Mouse (Mus musculus) myocyte (in vitro differentiated cells): Measurements from ENCODE around the gene Eomes. TPM values are rescaled to one million over a fixed set of nuclear protein-coding genes. Genes with fewer than 3 reads are reported as not detected.

Source experiments
- H3K27me3 ChIP-seq: one replicate; pipeline ENCODE4 v1.6.1; 2011; ENCODE audit not compliant: control insufficient read depth, insufficient read depth, insufficient read length
- H3K36me3 ChIP-seq: one replicate; pipeline ENCODE4 v1.6.1; 2011; ENCODE audit not compliant: control insufficient read depth, insufficient read depth
- H3K4me2 ChIP-seq: one replicate; pipeline ENCODE4 v1.6.1; 2011; ENCODE audit warnings: low read depth, control low read depth
- H3K4me3 ChIP-seq: one replicate; pipeline ENCODE4 v1.5.1; 2011; ENCODE audit warnings: mild to moderate bottlenecking, control low read depth, moderate library complexity
- H3K79me2 ChIP-seq: one replicate; pipeline ENCODE4 v1.6.1; 2011; ENCODE audit not compliant: control insufficient read depth, insufficient read depth
- H3ac ChIP-seq: one replicate; pipeline ENCODE4 v1.6.1; 2011; ENCODE audit not compliant: control insufficient read depth, insufficient read length
- CEBPB ChIP-seq: IDR thresholded peaks from 2 replicates; pipeline ENCODE4 v1.6.1; 2011; ENCODE audit warnings: mild to moderate bottlenecking, moderate library complexity; ENCODE audit not compliant: poor library complexity, insufficient read depth, severe bottlenecking
- E2F4 ChIP-seq: IDR thresholded peaks from one replicate; pipeline ENCODE4 v1.6.1; 2011; ENCODE audit warnings: mild to moderate bottlenecking, control low read depth, moderate library complexity; ENCODE audit not compliant: insufficient read depth
- MAX ChIP-seq: IDR thresholded peaks from one replicate; pipeline ENCODE4 v1.6.1; 2011; ENCODE audit warnings: low read depth, mild to moderate bottlenecking, control low read depth
- MYOD1 ChIP-seq, 3 experiments: IDR thresholded peaks; one replicate each; pipeline ENCODE4 v1.6.1; 2011; ENCODE audit warnings: control low read depth in 2 of 3, low read depth in 2 of 3, mild to moderate bottlenecking in 2 of 3, moderate library complexity in 1 of 3; ENCODE audit not compliant: insufficient read length in 2 of 3, control insufficient read depth in 1 of 3
- MYOG ChIP-seq, 3 experiments: IDR thresholded peaks; one replicate each; pipeline ENCODE4 v1.6.1; 2011; ENCODE audit warnings: control low read depth in 2 of 3, low read depth in 2 of 3, mild to moderate bottlenecking in 2 of 3; ENCODE audit not compliant: insufficient read length in 2 of 3, control insufficient read depth in 1 of 3, insufficient read depth in 1 of 3
- POLR2A ChIP-seq: IDR thresholded peaks from one replicate; pipeline ENCODE4 v1.6.1; 2011; ENCODE audit warnings: low read depth, mild to moderate bottlenecking, control low read depth, moderate library complexity; ENCODE audit not compliant: insufficient read length
- POLR2AphosphoS2 ChIP-seq: IDR thresholded peaks from one replicate; pipeline ENCODE4 v1.6.1; 2011; ENCODE audit warnings: low read depth, control low read depth; ENCODE audit not compliant: insufficient read length
- REST ChIP-seq: IDR thresholded peaks from one replicate; pipeline ENCODE4 v1.6.1; 2011; ENCODE audit warnings: mild to moderate bottlenecking, control low read depth, moderate library complexity; ENCODE audit not compliant: insufficient read depth, insufficient read length
- SRF ChIP-seq: IDR thresholded peaks from one replicate; pipeline ENCODE4 v1.6.1; 2011; ENCODE audit warnings: low read depth; ENCODE audit not compliant: control insufficient read depth, insufficient read length
- TCF12 ChIP-seq: IDR thresholded peaks from one replicate; pipeline ENCODE4 v1.6.1; 2011; ENCODE audit warnings: mild to moderate bottlenecking, control low read depth; ENCODE audit not compliant: poor library complexity, insufficient read depth, severe bottlenecking
- TCF3 ChIP-seq: IDR thresholded peaks from one replicate; pipeline ENCODE4 v1.6.1; 2011; ENCODE audit warnings: low read depth, control low read depth; ENCODE audit not compliant: insufficient read length
- USF1 ChIP-seq: IDR thresholded peaks from one replicate; pipeline ENCODE4 v1.6.1; 2011; ENCODE audit warnings: low read depth, mild to moderate bottlenecking, control low read depth, moderate library complexity
- polyA plus RNA-seq: library from polyadenylated mRNA; unstranded; fragments of >200 nt; fragmentation: generic; extraction: Trizol; gene quantifications from one replicate; pipeline ENCODE4 v1.2.1, GENCODE M21; 2012; ENCODE audit warnings: missing spikeins

Gene Eomes
- polyA plus RNA-seq, result 0.04 TPM

GRCm38 (mm10) chr9:118477961-118478360 lies at the start of gene Eomes:
Eomes (plus strand) TSS chr9:118478212.
- Histone ChIP-seq H3K4me3 (no peak within 1 kb of the TSS), H3ac (no peak within 1 kb of the TSS), H3K27me3 (peaks cover 37% of the 10 kb centered on the region), H3K36me3 (no peaks in the 10 kb centered on the region), H3K4me2 (peak within 1 kb of the TSS; percentile 77), H3K79me2 (no peaks in the 10 kb centered on the region)
- TF ChIP-seq CEBPB, result no peak
- TF ChIP-seq USF1, result no peak
- TF ChIP-seq MAX, result no peak
- no peak for TF ChIP-seq TCF3
- no peak for TF ChIP-seq REST
- TF ChIP-seq E2F4, result no peak
- TF ChIP-seq TCF12, result no peak
- TF ChIP-seq SRF, result no peak
- TF ChIP-seq POLR2AphosphoS2, result no peak
- no peak for TF ChIP-seq POLR2A
- TF ChIP-seq MYOG (IDR thresholded peaks at IDR 0.05; ENCODE audit: control insufficient read depth in 1 of 3, insufficient read depth in 1 of 3, insufficient read length in 2 of 3, low read depth in 2 of 3), result no peak

DNA sequence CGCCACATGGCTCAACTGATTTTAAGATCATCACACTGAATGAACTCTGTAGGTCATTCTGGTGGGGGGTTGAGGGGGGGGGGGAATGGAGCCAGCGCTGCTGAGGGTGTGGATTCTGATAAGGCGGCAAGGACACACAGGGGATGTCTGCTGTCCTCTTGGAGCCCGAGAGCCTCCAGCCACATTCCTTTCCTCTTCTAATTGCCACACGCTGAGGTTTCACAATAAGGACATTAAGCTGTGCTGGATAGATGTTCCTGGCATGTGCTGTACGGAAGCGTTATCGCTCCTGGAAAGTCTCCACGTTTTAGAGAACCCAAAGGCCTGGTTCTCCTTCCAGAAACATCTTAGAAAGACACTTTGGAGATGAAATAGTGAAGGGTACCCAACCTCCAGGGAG lies 33.2 kb upstream of the Eomes start:
- H3K4me3 ChIP-seq, result no peak overlapping the region
- H3K4me2 ChIP-seq, result no peak overlapping the region
- no peaks in the 10 kb centered on the region for H3K36me3 ChIP-seq
- H3K79me2 ChIP-seq, result no peaks in the 10 kb centered on the region
- no peaks in the 10 kb centered on the region for H3K27me3 ChIP-seq
- TF ChIP-seq POLR2A (no peak), MYOD1 (IDR thresholded peaks at IDR 0.05; ENCODE audit: control insufficient read depth in 1 of 3, insufficient read length in 2 of 3, low read depth in 2 of 3) (no peak), POLR2AphosphoS2 (no peak), E2F4 (no peak), REST (no peak), SRF (no peak), TCF3 (no peak), MAX (no peak)
- no peak overlapping the region for H3ac ChIP-seq

DNA sequence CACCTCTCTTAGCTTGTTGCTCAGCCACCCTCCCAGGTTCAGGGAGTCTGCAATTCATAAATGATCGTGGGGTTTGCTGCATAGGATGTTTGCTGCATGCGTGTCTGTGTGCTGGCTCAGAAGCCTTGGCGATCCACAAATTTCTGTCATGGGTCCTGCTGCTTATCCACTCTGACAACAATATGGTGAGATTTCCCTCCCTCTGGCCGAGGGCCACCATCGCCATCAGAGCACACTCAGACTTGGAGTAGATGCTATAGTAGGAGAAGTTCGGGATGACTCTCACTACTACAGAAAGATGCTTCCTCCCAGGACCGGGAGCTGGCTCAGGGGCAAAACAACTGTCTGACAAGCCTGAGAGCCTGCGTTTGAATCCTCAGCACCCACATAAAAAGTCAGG lies 28.7 kb upstream of the Eomes start:
- TF ChIP-seq SRF, result no peak
- TF ChIP-seq USF1, result no peak
- TF ChIP-seq E2F4, result no peak
- TF ChIP-seq MAX, result no peak
- TF ChIP-seq REST, result no peak
- no peak for TF ChIP-seq POLR2AphosphoS2
- no peak for TF ChIP-seq TCF3
- TF ChIP-seq TCF12, result no peak
- Histone ChIP-seq H3K36me3 (no peaks in the 10 kb centered on the region), H3K79me2 (no peaks in the 10 kb centered on the region), H3K4me3 (no peak overlapping the region), H3K27me3 (no peaks in the 10 kb centered on the region), H3K4me2 (no peak overlapping the region), H3ac (no peak overlapping the region)

GRCm38 (mm10) chr9:118453427-118453826 lies 24.6 kb upstream of the Eomes start:
- peak overlapping the region; percentile 28 for H3K4me2 ChIP-seq
- H3ac ChIP-seq, result no peak overlapping the region
- TF ChIP-seq REST (no peak), SRF (no peak), TCF12 (no peak), E2F4 (no peak), MYOG (IDR thresholded peaks at IDR 0.05; ENCODE audit: control insufficient read depth in 1 of 3, insufficient read depth in 1 of 3, insufficient read length in 2 of 3, low read depth in 2 of 3) (no peak), MYOD1 (IDR thresholded peaks at IDR 0.05; ENCODE audit: control insufficient read depth in 1 of 3, insufficient read length in 2 of 3, low read depth in 2 of 3) (no peak), POLR2AphosphoS2 (no peak), TCF3 (no peak), POLR2A (no peak)
- no peaks in the 10 kb centered on the region for H3K36me3 ChIP-seq
- no peaks in the 10 kb centered on the region for H3K79me2 ChIP-seq
- no peak overlapping the region for H3K4me3 ChIP-seq
- H3K27me3 ChIP-seq, result no peaks in the 10 kb centered on the region

DNA sequence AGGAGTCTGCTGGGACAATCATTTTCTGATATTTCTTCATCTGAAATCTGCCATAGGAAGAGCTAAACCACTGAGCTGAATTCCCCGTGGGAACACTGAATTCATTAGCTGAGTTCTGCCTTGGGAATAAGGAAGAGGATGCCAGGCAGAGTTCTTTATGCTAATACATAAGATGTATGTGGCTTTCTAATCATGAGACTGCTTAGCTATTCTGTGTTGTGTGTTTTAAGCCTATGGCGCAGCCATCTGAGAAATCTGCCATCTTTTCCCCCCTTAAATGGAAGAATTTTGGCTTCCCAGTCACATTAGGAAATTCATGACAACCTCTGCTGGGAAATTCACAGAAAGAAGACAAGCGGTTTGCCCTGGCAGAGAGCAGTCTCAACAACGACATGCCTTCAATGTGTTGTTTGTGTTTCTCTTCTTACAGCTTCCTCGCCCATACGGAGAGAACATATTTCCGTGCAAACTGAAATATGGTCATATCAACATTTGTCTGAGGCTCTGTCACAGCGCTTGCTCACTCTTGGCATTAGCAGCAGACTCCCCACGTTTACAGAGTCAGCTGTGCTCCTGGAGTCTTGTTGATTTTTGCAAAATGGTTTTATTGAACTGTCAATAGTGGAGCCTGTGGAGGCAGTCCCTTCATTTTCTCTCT lies 22.7 kb upstream of the Eomes start:
- Histone ChIP-seq H3K27me3 (no peaks in the 10 kb centered on the region), H3K4me2 (no peak overlapping the region), H3K36me3 (no peaks in the 10 kb centered on the region), H3K4me3 (no peak overlapping the region), H3K79me2 (no peaks in the 10 kb centered on the region), H3ac (no peak overlapping the region)
- TF ChIP-seq MYOD1 (IDR thresholded peaks at IDR 0.05; ENCODE audit: control insufficient read depth in 1 of 3, insufficient read length in 2 of 3, low read depth in 2 of 3), result no peak
- TF ChIP-seq POLR2A, result no peak
- TF ChIP-seq MAX, result no peak
- no peak for TF ChIP-seq USF1
- TF ChIP-seq REST, result no peak
- no peak for TF ChIP-seq CEBPB
- TF ChIP-seq SRF, result no peak
- TF ChIP-seq TCF12, result no peak
- no peak for TF ChIP-seq MYOG (IDR thresholded peaks at IDR 0.05; ENCODE audit: control insufficient read depth in 1 of 3, insufficient read depth in 1 of 3, insufficient read length in 2 of 3, low read depth in 2 of 3)
- TF ChIP-seq TCF3, result no peak
- no peak for TF ChIP-seq E2F4
- no peak for TF ChIP-seq POLR2AphosphoS2
